Mouse (Mus musculus) kidney, adult 2 months (tissue): ENCODE measurements around the gene Nphs2.

Experiments
- CTCF ChIP-seq: fragments of 200-500 bp; conservative IDR thresholded peaks from 2 replicates; pipeline ENCODE4 v1.5.1; 2011; ENCODE audit warnings: low read depth, mild to moderate bottlenecking, control low read depth, low read length, moderate library complexity, mixed read lengths; ENCODE audit not compliant: insufficient read depth, insufficient read length
- POLR2A ChIP-seq: fragments of 200-500 bp; IDR thresholded peaks from one replicate; pipeline ENCODE4 v1.6.1; 2011; ENCODE audit warnings: low read depth, low read length, control low read depth

DNA sequence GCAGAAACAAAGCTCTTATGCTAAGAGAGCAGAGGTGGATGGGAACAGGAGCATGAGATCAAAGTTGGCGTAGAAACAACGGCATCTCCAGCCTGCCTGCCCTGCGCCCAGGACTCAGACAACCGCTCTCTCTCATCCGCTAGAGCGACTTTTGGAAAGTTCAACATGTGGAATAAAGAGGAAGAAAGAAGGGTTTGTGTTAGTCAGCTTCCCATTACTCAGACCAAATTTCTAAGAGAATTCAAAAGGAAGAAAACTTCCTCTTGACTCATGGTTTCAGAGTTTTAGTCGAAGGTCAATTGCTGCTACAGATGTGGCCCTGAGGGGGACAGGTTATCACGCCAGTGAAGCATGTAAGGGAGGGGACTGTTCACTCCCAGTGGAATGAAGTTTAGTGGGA is 46.6 kb upstream of the Nphs2 start:
- TF ChIP-seq CTCF, result no peak
- TF ChIP-seq POLR2A, result no peak
